In the genomic region with DNA sequence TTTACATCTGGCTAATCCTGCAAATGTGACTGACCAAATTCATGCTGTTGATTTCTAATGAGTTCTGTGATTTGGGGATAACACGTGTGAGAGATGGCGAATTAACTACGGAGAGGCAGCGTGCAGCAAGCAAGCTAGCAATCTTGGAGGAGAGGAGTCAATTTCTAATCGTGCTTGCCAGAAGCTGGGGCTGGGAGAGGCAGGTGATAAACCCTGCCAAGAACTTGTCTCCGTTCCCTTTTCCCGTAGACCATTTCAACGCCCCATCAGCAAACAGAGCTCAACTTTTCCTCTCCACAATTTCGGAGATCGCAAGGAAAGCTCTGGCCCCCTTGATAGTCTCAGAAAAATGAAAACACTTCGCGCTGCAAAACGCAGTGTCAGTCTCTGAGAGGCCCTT, we compare ENCODE assay signal across 9 mouse cellular contexts.
DNase-seq lines count a peak whose midpoint lies in the region; ATAC-seq and TF ChIP-seq lines count a peak whose summit lies in the region.
"Had no signal": no experiment of that assay in that cellular context is flagged by ENCODE, and none has a peak within 500 bp of the region (broad histone marks: within the 10 kb centered on the region; RNA-seq: fewer than 3 reads in every experiment).

No protein-coding gene starts in this region.

- H3K9ac ChIP-seq in kidney, embryonic 15.5 days, result no peak overlapping the region
- H3K9ac ChIP-seq in midbrain, embryonic 13.5 days (replicated peaks), result no peak overlapping the region; the same call in 1 of the 2 replicates

- 36% methylated on average over 13 of the region's 13 CpGs for WGBS in kidney, embryonic 15.5 days
- WGBS in midbrain, embryonic 13.5 days, result 30% methylated on average over 13 of the region's 13 CpGs

- peak overlapping the region; percentile 36; the same call in 1 of the 2 replicates for H3K4me2 ChIP-seq in kidney, embryonic 15.5 days
- peak overlapping the region; percentile 17 for H3K4me2 ChIP-seq in midbrain, embryonic 13.5 days (replicated peaks)

- H3K4me1 ChIP-seq in kidney, embryonic 15.5 days, result peaks cover 32% of the 10 kb centered on the region
- H3K4me1 ChIP-seq in midbrain, embryonic 13.5 days (replicated peaks), result peaks cover 56% of the 10 kb centered on the region
- H3K4me1 ChIP-seq: megakaryocyte, embryonic 14.5 days had no signal

- no peak for DNase-seq in kidney, postnatal 36 days
- peak; percentile 36 for DNase-seq in fibroblast of lung, adult 2 months (ENCODE audit: low read depth)
- peak; percentile 43 to 55 for DNase-seq in heart, postnatal 10 days
- DNase-seq in left cerebral cortex, adult 2 months (ENCODE audit: extremely low spot score in 1 of 2, low spot score in 2 of 2), result no peak
- no peak for DNase-seq in urinary bladder, adult 2 months (ENCODE audit: low spot score)
- DNase-seq in thymus, postnatal 10 days (ENCODE audit: low spot score in 2 of 2), result no peak

- no peak overlapping the region for H3K4me3 ChIP-seq in kidney, embryonic 15.5 days (replicated peaks)
- H3K4me3 ChIP-seq in midbrain, embryonic 13.5 days (replicated peaks), result no peak overlapping the region
- no peak overlapping the region for H3K4me3 ChIP-seq in left cerebral cortex, adult 2 months
- H3K4me3 ChIP-seq: megakaryocyte, embryonic 14.5 days had no signal

- TF ChIP-seq CTCF in left cerebral cortex, adult 2 months (IDR thresholded peaks at IDR 0.05), result no peak

- peak overlapping the region; percentile 67 for H3K27ac ChIP-seq in kidney, embryonic 15.5 days
- H3K27ac ChIP-seq in midbrain, embryonic 13.5 days, result peak overlapping the region; percentile 65
- no peak overlapping the region for H3K27ac ChIP-seq in left cerebral cortex, adult 2 months

- no peaks in the 10 kb centered on the region for H3K9me3 ChIP-seq in kidney, embryonic 15.5 days (replicated peaks)
- no peaks in the 10 kb centered on the region for H3K9me3 ChIP-seq in midbrain, embryonic 13.5 days

- intact Hi-C loops in heart, postnatal 10 days (cut with DNase I), result loop anchor here (5.0 kb wide), 1 partner anchor 92 kb away; no protein-coding TSS in a partner anchor
- intact Hi-C loops in left cerebral cortex, adult 2 months (cut with DNase I), result no loop called here

- H3K36me3 ChIP-seq in kidney, embryonic 15.5 days, result no peaks in the 10 kb centered on the region
- no peaks in the 10 kb centered on the region; the same call in 1 of the 2 replicates for H3K36me3 ChIP-seq in midbrain, embryonic 13.5 days

- H3K27me3 ChIP-seq in kidney, embryonic 15.5 days, result no peaks in the 10 kb centered on the region
- H3K27me3 ChIP-seq in midbrain, embryonic 13.5 days, result no peaks in the 10 kb centered on the region

- no peak for ATAC-seq in kidney, embryonic 15.5 days (replicated peaks; ENCODE audit: low FRiP score)
- ATAC-seq in midbrain, embryonic 13.5 days, result no peak

Comparison
In these comparisons a context has a peak if more than half of its experiments do, and no peak if none do; other contexts are left out.
1. DNase-seq: peak in fibroblast of lung, adult 2 months (single experiment) and heart, postnatal 10 days (2 of 2); none in kidney, postnatal 36 days (0 of 2), left cerebral cortex, adult 2 months (0 of 2), urinary bladder, adult 2 months (single experiment) and thymus, postnatal 10 days (0 of 2).